Mouse (Mus musculus) bone marrow macrophage, adult 2 months (primary cell): Measurements from ENCODE around the gene Mboat2.

Experiments used
- CTCF ChIP-seq: IDR thresholded peaks from 2 replicates; pipeline ENCODE4 v1.5.1; 2012; ENCODE audit warnings: low read depth, mild to moderate bottlenecking, low read length, moderate library complexity
- POLR2A ChIP-seq: IDR thresholded peaks from 2 replicates; pipeline ENCODE4 v1.6.1; 2012; ENCODE audit warnings: mild to moderate bottlenecking, low read depth, low read length, borderline replicate concordance

DNA sequence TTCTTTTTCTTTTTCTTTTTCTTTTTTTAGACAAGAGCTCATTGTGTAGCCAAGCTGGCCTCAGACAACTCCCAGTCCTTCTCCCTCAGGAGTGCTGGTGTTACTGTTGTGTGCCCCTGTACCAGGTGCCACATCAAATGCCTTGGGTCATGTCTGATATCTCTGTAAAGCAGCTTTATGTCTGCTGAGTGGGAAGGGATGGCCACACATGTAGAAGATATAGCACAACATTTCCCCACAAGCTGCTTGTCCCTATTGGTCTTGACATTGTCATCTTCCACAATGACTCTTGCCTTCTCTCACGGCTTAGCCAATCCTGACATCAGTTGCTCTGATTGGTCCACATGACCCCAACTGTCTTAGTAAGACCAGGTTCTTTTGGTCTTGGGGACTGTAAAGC, 45.2 kb downstream of the Mboat2 start:
- no peak for TF ChIP-seq CTCF
- no peak for TF ChIP-seq POLR2A
